Mouse (Mus musculus): ENCODE results near the gene Stard10.

DNA sequence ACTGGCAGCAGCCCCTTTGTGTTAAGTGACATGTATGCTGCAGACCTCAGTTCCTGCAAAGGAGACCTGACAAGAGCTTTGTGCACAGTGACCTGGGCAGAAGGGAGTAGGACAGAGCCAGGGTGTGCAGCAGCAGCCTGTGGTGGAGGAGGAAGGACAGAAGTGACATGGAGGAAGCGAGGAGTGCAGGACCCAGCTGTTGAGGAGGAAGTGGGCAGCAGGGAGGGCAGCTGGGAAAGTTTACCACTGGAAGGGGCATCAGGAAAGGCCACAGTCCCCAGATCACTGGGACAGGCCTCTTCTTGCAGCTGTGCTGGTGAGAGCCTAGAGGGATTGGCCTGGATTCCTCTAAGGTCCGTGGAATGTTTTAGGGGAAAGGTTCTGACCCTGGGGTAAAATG lies 62.8 kb downstream of the Stard10 start:
- TF ChIP-seq CTCF (IDR thresholded peaks at IDR 0.05; ENCODE audit: insufficient read depth, low read depth, low read length): no peak
- no peak for TF ChIP-seq POLR2A (IDR thresholded peaks at IDR 0.05; ENCODE audit: insufficient read depth, low read depth, low read length)

Measured in olfactory bulb, adult 2 months (tissue).